Mouse (Mus musculus) neural tube, embryonic 15.5 days (tissue): ENCODE results near the gene Plppr3. TPM values are rescaled to one million over a fixed set of nuclear protein-coding genes. Genes with fewer than 3 reads are reported as not detected.

Experiments used
- ATAC-seq: fragments of 200-750 bp; cut with Nextera tagmentation; 2 replicates; pipeline ENCODE4 v1.8.0; 2017; ENCODE audit warnings: mild to moderate bottlenecking, moderate TSS enrichment, moderate library complexity; ENCODE audit not compliant: low FRiP score
- H3K27ac ChIP-seq: fragments of 300-500 bp; sonication (generic); replicated peaks from 2 replicates; pipeline ENCODE4 v1.5.1; 2015; ENCODE audit warnings: mild to moderate bottlenecking, inconsistent platforms
- H3K27me3 ChIP-seq: fragments of 300-500 bp; sonication (generic); replicated peaks from 2 replicates; pipeline ENCODE4 v1.6.1; 2015; ENCODE audit warnings: inconsistent platforms
- H3K36me3 ChIP-seq: fragments of 300-500 bp; sonication (generic); 2 replicates; pipeline ENCODE4 v1.6.1; 2015; ENCODE audit warnings: inconsistent platforms
- H3K4me1 ChIP-seq: fragments of 300-500 bp; sonication (generic); 2 replicates; pipeline ENCODE4 v1.6.1; 2015; ENCODE audit warnings: inconsistent platforms
- H3K4me2 ChIP-seq: fragments of 300-500 bp; sonication (generic); 2 replicates; pipeline ENCODE4 v1.6.1; 2015; ENCODE audit warnings: inconsistent platforms, mild to moderate bottlenecking, moderate library complexity
- H3K4me3 ChIP-seq: fragments of 300-500 bp; sonication (generic); replicated peaks from 2 replicates; pipeline ENCODE4 v1.5.1; 2015; ENCODE audit warnings: mild to moderate bottlenecking, inconsistent platforms
- H3K9ac ChIP-seq: fragments of 300-500 bp; sonication (generic); replicated peaks from 2 replicates; pipeline ENCODE4 v1.6.1; 2015; ENCODE audit warnings: mild to moderate bottlenecking, inconsistent platforms
- H3K9me3 ChIP-seq: fragments of 300-500 bp; sonication (generic); replicated peaks from 2 replicates; pipeline ENCODE4 v1.6.1; 2016; ENCODE audit warnings: inconsistent platforms
- WGBS: fragments of 180-500 bp; shearing (Covaris S2); methylation state at CpG from one replicate; pipeline ENCODE4 v1.1.7; 2015; ENCODE audit warnings: mixed read lengths; 5-methylcytosine and 5-hydroxymethylcytosine counted together
- polyA plus RNA-seq: library from polyadenylated mRNA; unstranded; fragments of >200 nt; fragmentation: Nextera tagmentation; extraction: Ambion mirVana; gene quantifications from 2 replicates; pipeline ENCODE4 v1.2.1, GENCODE M21; 2015

Gene Plppr3
- polyA plus RNA-seq, 1 experiment from 2014 or later = 385 TPM

DNA sequence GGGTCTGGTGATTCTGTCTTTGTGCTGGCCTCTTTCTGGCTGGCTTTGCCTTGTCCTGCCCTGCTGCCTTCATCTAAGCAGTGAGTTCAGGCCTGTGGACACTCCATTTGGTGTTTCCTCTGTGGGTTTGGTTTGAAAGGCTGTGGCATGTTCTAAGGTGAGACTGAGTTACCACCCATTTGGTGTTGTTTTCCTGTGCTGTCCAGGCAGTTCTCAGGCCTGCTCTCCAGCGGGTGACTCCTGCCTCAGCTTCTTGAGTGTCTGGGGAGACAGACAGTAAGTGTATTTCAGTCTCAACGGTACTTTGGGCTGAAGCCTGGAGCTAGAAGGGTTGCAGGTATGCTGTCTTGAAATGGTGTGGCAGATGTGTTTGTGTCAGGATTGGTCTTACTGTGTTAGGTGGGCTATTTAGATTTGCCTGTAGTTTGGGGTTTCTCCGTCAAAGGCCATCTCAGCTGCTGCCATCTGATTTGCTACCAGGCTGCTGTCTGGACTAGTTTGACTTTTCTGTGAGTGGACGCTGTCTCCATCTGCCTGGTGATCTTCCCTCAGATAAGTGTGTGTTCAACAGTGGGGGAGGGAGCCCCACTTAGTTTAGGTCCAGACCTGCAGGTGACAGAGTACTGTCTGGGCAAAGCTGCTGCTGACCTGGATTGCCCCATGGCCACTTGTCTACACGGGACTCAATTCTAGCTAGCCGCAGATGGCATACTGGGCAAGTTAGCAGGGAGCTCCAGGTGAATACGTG, 17.6 kb downstream of the Plppr3 start:
- Histone ChIP-seq H3K4me2 (peak overlapping the region; percentile 92), H3K4me1 (peaks cover 70% of the 10 kb centered on the region), H3K4me3 (peak overlapping the region; percentile 92), H3K9me3 (no peaks in the 10 kb centered on the region), H3K36me3 (peaks cover 40% of the 10 kb centered on the region), H3K27me3 (no peaks in the 10 kb centered on the region), H3K9ac (peak overlapping the region; percentile 99), H3K27ac (peak overlapping the region; percentile 100)
- 55% methylated on average over 7 of the region's 7 CpGs for WGBS
- ATAC-seq = no peak

DNA sequence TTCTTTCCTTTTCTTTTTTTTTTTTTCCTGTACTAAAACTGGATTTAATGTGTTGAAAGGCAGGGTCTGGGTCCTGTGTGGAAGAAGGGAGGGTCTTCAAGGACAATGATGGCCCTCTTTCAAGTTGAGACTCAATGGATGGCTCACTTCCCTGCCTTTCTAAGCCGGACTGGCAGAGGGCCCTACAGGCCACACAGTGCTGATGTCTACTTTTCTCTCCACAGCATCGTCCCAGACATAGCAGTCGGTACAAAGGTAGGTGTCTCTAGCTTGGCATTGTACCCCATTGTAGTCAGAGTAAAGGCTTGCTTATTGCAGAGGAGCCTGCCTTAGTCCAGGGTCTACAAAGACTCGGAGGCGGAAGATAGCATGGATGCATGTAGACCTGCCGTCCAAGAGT, 18.2 kb downstream of the Plppr3 start:
- Histone ChIP-seq H3K27me3 (no peaks in the 10 kb centered on the region), H3K4me3 (peak overlapping the region; percentile 92), H3K4me1 (peaks cover 74% of the 10 kb centered on the region), H3K27ac (peak overlapping the region; percentile 100), H3K36me3 (peaks cover 34% of the 10 kb centered on the region), H3K4me2 (peak overlapping the region; percentile 92), H3K9me3 (no peaks in the 10 kb centered on the region), H3K9ac (peak overlapping the region; percentile 99)
- ATAC-seq = no peak
- 48% methylated on average over 6 of the region's 6 CpGs for WGBS

GRCm38 (mm10) chr10:79855558-79856184, 18.8 kb downstream of the Plppr3 start:
- H3K4me2 ChIP-seq = peak overlapping the region; percentile 92
- H3K4me3 ChIP-seq = peak overlapping the region; percentile 92
- H3K27ac ChIP-seq = peak overlapping the region; percentile 100
- ATAC-seq = no peak
- peak overlapping the region; percentile 99 for H3K9ac ChIP-seq
- peaks cover 28% of the 10 kb centered on the region for H3K36me3 ChIP-seq
- peaks cover 77% of the 10 kb centered on the region for H3K4me1 ChIP-seq
- WGBS = 2% methylated on average over 10 of the region's 10 CpGs
- no peaks in the 10 kb centered on the region for H3K27me3 ChIP-seq
- no peaks in the 10 kb centered on the region for H3K9me3 ChIP-seq

GRCm38 (mm10) chr10:79854801-79855541, 19.5 kb downstream of the Plppr3 start:
- peak overlapping the region; percentile 100 for H3K27ac ChIP-seq
- H3K27me3 ChIP-seq = no peaks in the 10 kb centered on the region
- 0% methylated on average over 83 of the region's 83 CpGs for WGBS

GRCm38 (mm10) chr10:79853860-79854795, 20.3 kb downstream of the Plppr3 start, which contains the start of gene Ptbp1:
Gene Ptbp1, plus strand, starts transcription at chr10:79854427.
- Histone ChIP-seq H3K27ac (peak within 1 kb of the TSS; percentile 100), H3K9ac (peak within 1 kb of the TSS; percentile 99), H3K27me3 (no peaks in the 10 kb centered on the region), H3K4me3 (peak within 1 kb of the TSS; percentile 92), H3K4me2 (peak within 1 kb of the TSS; percentile 92), H3K36me3 (peaks cover 13% of the 10 kb centered on the region), H3K4me1 (peaks cover 65% of the 10 kb centered on the region), H3K9me3 (no peaks in the 10 kb centered on the region)
- under 1% methylated on average over 75 of the region's 75 CpGs for WGBS
- peak; percentile 94 for ATAC-seq

More at GRCm38 (mm10) chr10:79854801-79855541, 19.5 kb downstream of the Plppr3 start:
- Histone ChIP-seq H3K4me3 (peak overlapping the region; percentile 92), H3K36me3 (peaks cover 21% of the 10 kb centered on the region), H3K4me2 (peak overlapping the region; percentile 92), H3K4me1 (peaks cover 72% of the 10 kb centered on the region), H3K9me3 (no peaks in the 10 kb centered on the region), H3K9ac (peak overlapping the region; percentile 99)
- ATAC-seq = peak; percentile 45

GRCm38 (mm10) chr10:79853392-79853791, 21.0 kb downstream of the Plppr3 start:
- Histone ChIP-seq H3K4me2 (peak overlapping the region; percentile 81), H3K27ac (peak overlapping the region; percentile 99), H3K9ac (peak overlapping the region; percentile 70), H3K4me1 (peaks cover 58% of the 10 kb centered on the region), H3K4me3 (peak overlapping the region; percentile 92), H3K9me3 (no peaks in the 10 kb centered on the region), H3K36me3 (peaks cover 7% of the 10 kb centered on the region), H3K27me3 (no peaks in the 10 kb centered on the region)
- WGBS = 1% methylated on average over 15 of the region's 15 CpGs
- ATAC-seq = no peak

DNA sequence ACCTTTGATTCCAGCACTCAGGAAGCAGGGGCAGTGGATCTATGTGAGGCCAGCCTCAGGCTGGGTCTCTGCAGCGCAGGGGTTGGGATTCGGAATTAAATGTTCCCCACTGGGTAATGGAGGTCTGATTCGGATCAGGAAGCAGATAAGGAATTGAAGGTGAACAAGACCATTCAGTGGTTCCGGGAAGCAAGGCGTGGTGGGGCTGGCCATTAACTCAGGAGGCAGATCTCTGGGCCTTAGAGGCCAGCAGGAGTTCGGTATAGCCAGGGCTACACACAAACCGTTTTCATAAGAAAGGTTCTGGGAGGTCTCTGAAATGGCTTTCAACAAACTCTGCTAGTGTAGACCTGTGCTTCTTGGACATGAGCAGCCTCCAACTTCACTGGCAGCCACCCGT, 21.6 kb downstream of the Plppr3 start:
- peak overlapping the region; percentile 92 for H3K4me3 ChIP-seq
- WGBS = 15% methylated on average over 8 of the region's 8 CpGs

DNA sequence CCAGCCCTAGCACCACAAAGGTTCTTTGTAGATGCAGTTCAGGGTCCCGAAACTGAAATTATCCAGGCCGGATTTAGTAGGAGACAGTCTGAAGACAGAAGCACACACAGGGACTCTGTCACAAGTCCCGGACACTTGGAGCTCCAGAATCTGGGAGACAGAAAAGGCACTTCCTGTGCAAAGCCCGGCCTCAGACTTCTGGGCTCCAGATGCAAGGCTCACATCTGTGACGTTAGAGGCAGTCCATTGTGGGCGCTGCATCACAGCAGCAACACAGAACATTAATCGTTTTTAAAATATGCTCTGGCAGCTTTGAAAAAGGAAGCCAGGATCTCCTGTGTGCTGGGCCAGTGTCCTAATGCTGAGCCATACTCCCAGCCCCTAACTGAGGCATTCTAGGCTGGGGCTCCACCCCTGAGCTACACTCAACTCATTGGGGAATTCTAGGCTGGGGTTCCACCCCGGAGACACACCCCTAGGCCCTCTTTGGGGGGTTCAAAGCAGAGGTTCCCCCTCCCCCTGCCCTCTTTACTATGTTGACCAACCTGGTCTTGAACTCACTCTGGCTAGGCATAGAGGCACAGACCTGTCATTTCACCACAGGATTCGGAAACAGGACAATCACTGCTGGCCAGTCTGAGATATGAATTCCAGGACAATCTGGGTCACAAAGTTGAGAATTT, 22.2 kb downstream of the Plppr3 start:
- peak overlapping the region; percentile 99 for H3K27ac ChIP-seq
- 51% methylated on average over 9 of the region's 9 CpGs for WGBS
- H3K4me3 ChIP-seq = 0 out of 2 replicates have a peak overlapping the region, but pooled peaks have one; percentile 9
- peaks cover 47% of the 10 kb centered on the region for H3K4me1 ChIP-seq
- H3K9ac ChIP-seq = peak overlapping the region; percentile 70; the same call in 1 of the 2 replicates
- no peaks in the 10 kb centered on the region for H3K27me3 ChIP-seq
- peak overlapping the region; percentile 81 for H3K4me2 ChIP-seq
- peaks cover 3% of the 10 kb centered on the region for H3K36me3 ChIP-seq
- no peaks in the 10 kb centered on the region for H3K9me3 ChIP-seq
- ATAC-seq = no peak

More for the DNA sequence above, 21.6 kb downstream of the Plppr3 start:
- Histone ChIP-seq H3K27me3 (no peaks in the 10 kb centered on the region), H3K4me2 (peak overlapping the region; percentile 81), H3K36me3 (peaks cover 7% of the 10 kb centered on the region), H3K9ac (peak overlapping the region; percentile 70), H3K27ac (peak overlapping the region; percentile 99), H3K4me1 (peaks cover 53% of the 10 kb centered on the region), H3K9me3 (no peaks in the 10 kb centered on the region)
- no peak for ATAC-seq

- H3K4me1 ChIP-seq = peaks cover 41% of the 10 kb centered on the region
- H3K27ac ChIP-seq = peak overlapping the region; percentile 99
- no peak for ATAC-seq
- H3K9ac ChIP-seq = no peak overlapping the region
- WGBS = 73% methylated on average over 3 of the region's 3 CpGs
- no peaks in the 10 kb centered on the region for H3K27me3 ChIP-seq
- no peaks in the 10 kb centered on the region for H3K36me3 ChIP-seq
- peak overlapping the region; percentile 81; the same call in 1 of the 2 replicates for H3K4me2 ChIP-seq
- no peaks in the 10 kb centered on the region for H3K9me3 ChIP-seq
- H3K4me3 ChIP-seq = no peak overlapping the region
These were observed 22.8 kb downstream of the Plppr3 start for GRCm38 (mm10) chr10:79851653-79852052.

- no peak for ATAC-seq
These were observed 24.3 kb downstream of the Plppr3 start for GRCm38 (mm10) chr10:79849941-79850628.

More at GRCm38 (mm10) chr10:79849941-79850628, 24.3 kb downstream of the Plppr3 start:
- Histone ChIP-seq H3K9ac (no peak overlapping the region), H3K4me3 (no peak overlapping the region), H3K27me3 (no peaks in the 10 kb centered on the region), H3K4me1 (peaks cover 28% of the 10 kb centered on the region), H3K9me3 (no peaks in the 10 kb centered on the region), H3K4me2 (no peak overlapping the region), H3K36me3 (no peaks in the 10 kb centered on the region), H3K27ac (no peak overlapping the region)
- 85% methylated on average over 8 of the region's 8 CpGs for WGBS
